Mouse (Mus musculus) olfactory bulb, adult 2 months (tissue): ENCODE data around the gene Anapc4. TPM values are rescaled to one million over a fixed set of nuclear protein-coding genes. Genes with fewer than 3 reads are reported as not detected.

Experiments
- H3K27ac ChIP-seq: fragments of 200-500 bp; 2 replicates; pipeline ENCODE4 v1.5.1; 2012; ENCODE audit warnings: low read depth, low read length; ENCODE audit not compliant: insufficient read depth
- H3K4me1 ChIP-seq: fragments of 200-500 bp; 2 replicates; pipeline ENCODE4 v1.6.1; 2012; ENCODE audit warnings: low read length; ENCODE audit not compliant: control insufficient read depth, insufficient read depth
- H3K4me3 ChIP-seq: fragments of 200-500 bp; 2 replicates; pipeline ENCODE4 v1.5.1; 2012; ENCODE audit warnings: mild to moderate bottlenecking, low read depth, low read length, moderate library complexity; ENCODE audit not compliant: insufficient read depth
- CTCF ChIP-seq: fragments of 200-500 bp; IDR thresholded peaks from 2 replicates; pipeline ENCODE4 v1.5.1; 2012; ENCODE audit warnings: low read depth, mild to moderate bottlenecking, low read length, moderate library complexity; ENCODE audit not compliant: insufficient read depth
- POLR2A ChIP-seq: fragments of 200-500 bp; IDR thresholded peaks from 2 replicates; pipeline ENCODE4 v1.6.1; 2012; ENCODE audit warnings: mild to moderate bottlenecking, low read depth, low read length, moderate library complexity; ENCODE audit not compliant: insufficient read depth
- WGBS: fragments of 180-500 bp; shearing (Covaris S2); methylation state at CpG from one replicate; pipeline ENCODE4 v1.1.7; 2018; 5-methylcytosine and 5-hydroxymethylcytosine counted together
- polyA plus RNA-seq: library from polyadenylated mRNA; stranded (reverse); fragments of >200 nt; gene quantifications from 2 replicates; pipeline ENCODE4 v1.2.4, GENCODE M21; 2012; ENCODE audit warnings: low replicate concordance; ENCODE audit not compliant: missing spikeins, insufficient read depth, insufficient read length

Anapc4 gene
- polyA plus RNA-seq, 1 experiment, result not detected

DNA sequence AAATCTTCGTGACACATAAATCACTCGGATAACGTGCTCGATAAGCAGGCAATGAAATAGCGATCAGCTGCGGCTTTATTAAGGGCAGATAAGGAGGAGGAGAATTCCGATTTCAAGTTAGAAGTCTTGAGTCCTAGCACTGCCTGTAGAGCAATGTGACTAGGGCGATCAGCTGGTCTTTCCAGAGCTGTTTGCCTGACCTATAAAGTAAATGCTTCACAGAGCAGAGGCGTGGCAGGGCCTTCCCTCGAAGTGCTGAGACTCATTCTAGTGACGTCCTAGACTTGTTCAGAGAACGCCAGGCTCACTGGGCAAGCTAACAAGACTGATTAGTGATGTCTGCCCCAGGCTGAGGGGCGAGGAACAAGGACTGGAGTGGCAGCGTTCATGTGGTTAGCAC lies 22.8 kb upstream of the Anapc4 start:
- Histone ChIP-seq H3K4me1 (peaks cover 2% of the 10 kb centered on the region; the same call in 1 of the 2 replicates), H3K4me3 (no peak overlapping the region), H3K27ac (no peak overlapping the region)
- TF ChIP-seq POLR2A (no peak), CTCF (no peak)
- WGBS, result 95% methylated on average over 14 of the region's 14 CpGs

DNA sequence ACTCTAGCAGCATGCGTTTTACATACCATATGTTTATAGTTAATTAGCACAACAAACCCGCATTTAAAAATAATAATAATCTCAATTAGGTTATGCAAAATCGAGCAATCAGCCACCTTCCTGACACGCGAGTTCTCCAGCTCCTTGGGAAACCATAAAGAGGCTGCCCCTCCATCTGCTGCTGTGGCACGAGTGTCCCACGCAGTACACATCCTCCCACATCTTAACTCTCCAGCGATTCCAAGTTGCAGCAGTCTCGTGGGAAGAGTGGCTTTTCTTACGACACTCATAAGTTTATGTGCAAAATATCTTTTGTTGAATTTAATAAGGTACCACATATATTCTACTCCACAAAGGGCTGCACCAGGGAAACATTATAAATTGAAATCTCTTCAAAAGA lies 21.4 kb upstream of the Anapc4 start:
- Histone ChIP-seq H3K27ac (no peak overlapping the region), H3K4me3 (no peak overlapping the region), H3K4me1 (peaks cover 2% of the 10 kb centered on the region; the same call in 1 of the 2 replicates)
- TF ChIP-seq CTCF (no peak), POLR2A (no peak)
- 78% methylated on average over 10 of the region's 10 CpGs for WGBS

DNA sequence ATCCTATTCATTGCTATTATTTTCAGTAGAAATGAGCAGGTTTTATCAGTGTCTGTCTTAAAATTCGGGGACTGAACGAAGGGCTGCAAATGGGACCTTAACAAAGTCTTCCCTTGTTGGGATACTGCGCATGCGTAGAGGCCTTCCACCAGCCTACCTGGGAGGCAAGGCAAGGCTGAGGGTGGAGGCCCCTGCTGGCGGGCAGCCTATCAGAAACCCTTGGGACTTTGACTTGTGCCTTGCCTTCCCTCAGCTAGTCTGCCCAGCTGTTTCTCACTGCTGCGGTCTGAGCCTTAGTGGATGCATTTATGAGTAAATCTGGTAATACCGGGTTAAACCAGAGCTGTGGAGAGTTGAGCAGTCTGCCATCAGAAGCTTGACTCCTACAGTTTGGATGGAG lies 20.5 kb upstream of the Anapc4 start:
- H3K27ac ChIP-seq, result no peak overlapping the region
- 96% methylated on average over 7 of the region's 7 CpGs for WGBS
- peaks cover 2% of the 10 kb centered on the region; the same call in 1 of the 2 replicates for H3K4me1 ChIP-seq
- TF ChIP-seq POLR2A (no peak), CTCF (no peak)
- H3K4me3 ChIP-seq, result no peak overlapping the region

DNA sequence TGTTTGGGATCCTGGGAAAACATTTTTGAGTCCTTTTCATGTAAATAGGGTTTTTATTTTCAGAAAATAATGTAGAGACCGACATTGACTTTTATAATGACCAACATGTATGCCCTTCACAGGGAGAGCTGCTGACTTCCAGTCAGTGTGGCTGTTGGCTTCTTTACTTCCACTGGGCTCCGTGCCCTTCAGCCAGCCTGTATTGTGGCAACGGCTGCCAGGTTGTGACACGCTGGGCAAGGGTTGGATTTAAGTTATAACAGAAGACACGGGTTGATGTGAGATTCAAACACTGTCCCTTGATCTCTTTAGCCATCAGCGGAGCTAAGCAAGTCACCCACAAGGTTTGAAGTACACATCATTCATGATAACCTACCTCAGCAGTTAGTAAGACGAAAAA lies 15.1 kb upstream of the Anapc4 start:
- TF ChIP-seq POLR2A (no peak), CTCF (no peak)
- Histone ChIP-seq H3K27ac (no peak overlapping the region), H3K4me1 (no peaks in the 10 kb centered on the region), H3K4me3 (no peak overlapping the region)
- WGBS, result 84% methylated on average over 7 of the region's 7 CpGs

DNA sequence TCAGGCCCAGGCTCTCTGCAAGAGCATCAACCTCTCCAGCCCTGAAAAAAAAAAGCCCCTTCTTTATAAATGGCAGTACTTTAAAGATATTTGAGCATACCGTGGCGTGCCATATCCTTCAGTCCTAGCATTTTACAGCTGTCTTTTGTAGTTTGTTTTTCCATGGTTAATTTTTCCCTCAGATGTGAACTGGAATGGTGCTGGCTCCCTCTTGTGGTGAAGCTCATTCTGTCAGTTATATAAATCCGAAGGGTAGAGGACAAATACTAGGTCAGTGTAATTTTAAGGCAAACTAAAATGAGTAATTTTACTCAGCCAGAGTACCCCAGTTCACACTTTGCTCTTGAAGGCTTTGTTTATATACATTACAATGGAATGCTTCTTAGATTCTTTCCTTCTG lies 12.1 kb upstream of the Anapc4 start:
- Histone ChIP-seq H3K4me3 (no peak overlapping the region), H3K27ac (no peak overlapping the region), H3K4me1 (no peaks in the 10 kb centered on the region)
- TF ChIP-seq POLR2A (no peak), CTCF (no peak)
- WGBS, result 22% methylated on average over 3 of the region's 3 CpGs

DNA sequence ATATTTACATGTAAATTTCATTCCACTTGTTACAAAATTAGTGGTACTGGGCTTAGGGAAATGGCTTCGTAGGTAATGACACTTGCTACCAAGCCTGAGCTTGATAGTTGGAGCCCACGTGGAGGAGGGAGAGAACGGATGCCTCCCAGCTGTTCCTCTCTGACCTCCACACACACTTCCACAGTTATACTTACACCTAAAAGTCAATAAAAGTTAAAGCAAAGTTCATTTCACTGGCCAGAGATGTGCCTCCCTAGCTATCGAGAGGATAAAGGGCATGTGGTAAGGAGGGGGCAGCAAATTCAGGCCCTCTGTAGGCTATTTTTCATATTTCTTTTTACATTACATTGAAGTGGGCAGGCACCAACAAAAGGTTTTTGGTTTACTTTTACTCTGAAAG lies 5.9 kb upstream of the Anapc4 start:
- Histone ChIP-seq H3K4me3 (no peak overlapping the region), H3K27ac (no peak overlapping the region), H3K4me1 (no peaks in the 10 kb centered on the region)
- WGBS, result 95% methylated on average over 4 of the region's 4 CpGs
- TF ChIP-seq CTCF (no peak), POLR2A (no peak)

DNA sequence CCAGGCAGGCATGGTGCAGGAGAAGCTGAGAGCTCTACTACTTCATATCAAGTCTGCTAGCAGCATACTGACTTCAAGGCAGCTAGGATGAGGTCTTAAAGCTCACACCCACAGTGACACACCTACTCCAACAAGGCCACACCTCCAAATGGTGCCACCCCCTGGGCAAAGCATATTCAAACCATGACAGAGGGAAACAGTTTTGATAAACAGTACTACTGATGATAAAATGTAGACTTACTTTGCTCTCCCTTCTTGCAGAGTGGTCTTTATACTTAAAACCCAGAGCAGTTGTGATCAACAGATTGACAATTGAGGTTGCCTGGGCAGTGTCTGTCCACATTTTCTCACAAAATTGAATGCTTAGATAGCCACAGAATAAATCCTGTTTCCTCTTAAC lies 807 bp upstream of the Anapc4 start:
- Histone ChIP-seq H3K27ac (no peak overlapping the region), H3K4me3 (no peak overlapping the region), H3K4me1 (no peaks in the 10 kb centered on the region)
- TF ChIP-seq CTCF (no peak), POLR2A (no peak)

DNA sequence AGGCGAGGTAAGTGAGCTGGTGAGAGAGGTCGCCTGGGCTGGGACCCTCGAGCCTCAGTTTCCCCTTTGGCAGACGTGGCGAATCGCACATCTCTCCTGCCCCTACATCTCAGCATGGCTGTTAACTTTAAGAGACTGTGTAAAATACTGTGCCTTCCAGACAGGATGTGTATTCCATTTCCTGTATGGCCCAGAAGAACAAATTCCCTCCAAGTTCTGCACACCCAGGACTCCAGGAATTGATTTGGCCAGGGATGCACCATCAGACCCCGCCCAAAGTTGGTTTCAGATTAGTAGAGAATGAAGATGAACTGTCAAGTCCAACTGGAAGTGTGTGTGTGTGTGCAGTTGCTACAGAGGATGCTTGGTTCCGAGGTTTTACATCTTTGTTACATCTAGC lies 574 bp downstream of the Anapc4 start:
- 7% methylated on average over 8 of the region's 8 CpGs for WGBS
- H3K27ac ChIP-seq, result peak overlapping the region; percentile 18; the same call in 1 of the 2 replicates
- TF ChIP-seq POLR2A (no peak), CTCF (no peak)
- no peaks in the 10 kb centered on the region for H3K4me1 ChIP-seq
- peak overlapping the region; percentile 67 for H3K4me3 ChIP-seq

DNA sequence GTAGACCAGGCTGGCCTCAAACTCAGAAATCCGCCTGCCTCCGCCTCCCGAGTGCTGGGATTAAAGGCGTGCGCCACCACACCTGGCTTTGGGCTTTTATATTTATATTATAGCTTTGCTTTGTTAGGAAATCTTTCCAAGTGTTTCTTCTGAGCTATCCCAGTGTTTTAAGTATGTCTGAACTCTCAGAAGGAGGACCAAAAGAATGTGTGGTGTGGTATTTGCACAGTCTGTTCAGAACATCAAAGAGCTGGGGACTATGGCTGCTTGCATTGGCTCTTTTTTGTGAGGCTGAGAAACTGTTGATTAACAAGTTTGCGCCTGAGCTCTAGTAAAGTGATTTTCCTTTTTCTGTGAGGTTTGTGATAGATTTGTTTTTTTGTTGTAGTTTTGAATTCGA lies 10.5 kb downstream of the Anapc4 start:
- no peak overlapping the region for H3K27ac ChIP-seq
- 95% methylated on average over 7 of the region's 7 CpGs for WGBS

DNA sequence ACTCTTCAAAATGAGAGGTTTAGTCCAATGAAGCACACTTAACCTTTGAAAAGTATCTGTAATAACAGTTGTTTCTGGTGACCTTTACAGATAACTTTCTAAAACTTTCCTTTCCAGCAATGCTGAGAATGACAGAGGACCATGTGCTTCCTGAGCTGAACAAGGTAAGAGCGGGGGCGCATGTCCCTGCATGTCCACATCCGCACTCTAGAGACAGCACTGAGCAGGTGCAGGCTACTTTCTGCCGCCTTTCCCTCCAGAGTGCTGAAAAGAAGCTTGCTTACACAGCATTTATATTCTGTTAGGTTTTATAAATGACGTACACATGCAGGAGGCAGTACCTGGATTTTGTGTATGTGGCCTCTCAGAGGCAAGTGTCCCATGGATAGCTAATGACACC lies 21.9 kb downstream of the Anapc4 start:
- TF ChIP-seq POLR2A, result no peak
- TF ChIP-seq CTCF, result no peak
- Histone ChIP-seq H3K4me3 (no peak overlapping the region), H3K4me1 (no peaks in the 10 kb centered on the region), H3K27ac (no peak overlapping the region)
- 93% methylated on average over 5 of the region's 5 CpGs for WGBS

More for the DNA sequence above, 10.5 kb downstream of the Anapc4 start:
- TF ChIP-seq CTCF (no peak), POLR2A (no peak)
- Histone ChIP-seq H3K4me3 (no peak overlapping the region), H3K4me1 (0 out of 2 replicates have a peak, but pooled peaks cover 3% of the 10 kb centered on the region)
